Mouse (Mus musculus): ENCODE measurements around the gene Pde4a. TPM values are rescaled to one million over a fixed set of nuclear protein-coding genes. Genes with fewer than 3 reads are reported as not detected.

Gene Pde4a
- polyA plus RNA-seq, 1 experiment from 2014 or later, result 6.5 TPM

DNA sequence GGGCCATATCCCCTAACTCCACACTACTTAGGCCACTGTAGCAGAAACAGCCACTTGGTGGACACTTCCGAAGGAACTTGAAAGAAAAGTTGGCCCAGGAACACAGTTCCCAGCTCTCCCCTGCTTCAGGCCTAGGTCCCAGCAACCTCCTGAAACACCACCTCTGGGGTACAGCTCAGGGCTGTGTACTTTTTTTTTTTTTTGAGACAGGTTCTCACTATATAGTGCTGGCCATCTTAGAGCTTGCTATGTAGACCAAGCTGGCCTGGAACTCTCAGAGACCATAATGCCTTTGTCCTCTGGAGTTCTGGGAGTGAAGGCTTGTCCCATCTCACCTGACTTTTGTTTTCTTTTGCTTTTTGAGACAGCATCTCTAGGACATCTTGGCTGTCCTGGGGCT is 3.6 kb downstream of the Pde4a start:
- no peak overlapping the region for H3K27ac ChIP-seq (ENCODE audit: low read depth, low read length)
- no peaks in the 10 kb centered on the region for H3K9me3 ChIP-seq (ENCODE audit: control insufficient read depth, low read length)
- ATAC-seq (ENCODE audit: low FRiP score), result peak; percentile 20; the same call in 1 of the 2 replicates
- H3K4me2 ChIP-seq, result no peak overlapping the region
- peaks cover 17% of the 10 kb centered on the region for H3K4me1 ChIP-seq (ENCODE audit: control insufficient read depth, insufficient read depth, low read length)
- H3K27me3 ChIP-seq (ENCODE audit: control insufficient read depth, insufficient read depth, low read length), result peaks cover 34% of the 10 kb centered on the region
- no peak overlapping the region for H3K9ac ChIP-seq (ENCODE audit: low read length)
- WGBS, result 32% methylated on average over 1 of the region's 1 CpGs
- H3K4me3 ChIP-seq (ENCODE audit: low read depth, low read length), result no peak overlapping the region
- no peaks in the 10 kb centered on the region for H3K36me3 ChIP-seq (ENCODE audit: control insufficient read depth, insufficient read depth, low read length)
- DNase-seq (ENCODE audit: low spot score, missing footprints), result no peak

DNA sequence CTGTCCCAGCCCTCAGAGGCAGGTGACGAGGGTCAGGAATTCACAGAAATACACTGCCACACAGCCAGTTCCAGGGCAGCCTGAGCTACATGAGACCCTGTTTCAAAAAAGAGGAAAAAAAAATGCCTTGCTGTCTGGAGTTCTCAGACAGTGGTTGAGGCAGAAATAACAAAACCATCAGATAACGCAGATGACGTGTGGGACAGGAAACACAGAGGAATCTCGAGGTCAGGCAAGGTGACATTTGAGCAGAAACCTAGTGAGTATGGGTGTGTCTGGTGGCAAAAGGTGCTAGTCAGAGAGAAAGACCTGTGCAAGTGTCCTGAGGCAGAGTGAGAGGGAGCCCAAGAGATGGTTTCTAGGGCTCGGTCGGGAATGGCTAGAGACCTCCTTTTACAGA is 6.8 kb downstream of the Pde4a start:
- Histone ChIP-seq H3K9ac (ENCODE audit: low read length) (no peak overlapping the region), H3K4me2 (no peak overlapping the region), H3K9me3 (ENCODE audit: control insufficient read depth, low read length) (no peaks in the 10 kb centered on the region), H3K27ac (ENCODE audit: low read depth, low read length) (no peak overlapping the region), H3K4me3 (ENCODE audit: low read depth, low read length) (no peak overlapping the region), H3K27me3 (ENCODE audit: control insufficient read depth, insufficient read depth, low read length) (peaks cover 2% of the 10 kb centered on the region; the same call in 1 of the 2 replicates), H3K36me3 (ENCODE audit: control insufficient read depth, insufficient read depth, low read length) (no peaks in the 10 kb centered on the region), H3K4me1 (ENCODE audit: control insufficient read depth, insufficient read depth, low read length) (peaks cover 3% of the 10 kb centered on the region; the same call in 1 of the 2 replicates)
- no peak for ATAC-seq (ENCODE audit: low FRiP score)
- DNase-seq (ENCODE audit: low spot score, missing footprints), result no peak
- 76% methylated on average over 6 of the region's 6 CpGs for WGBS

DNA sequence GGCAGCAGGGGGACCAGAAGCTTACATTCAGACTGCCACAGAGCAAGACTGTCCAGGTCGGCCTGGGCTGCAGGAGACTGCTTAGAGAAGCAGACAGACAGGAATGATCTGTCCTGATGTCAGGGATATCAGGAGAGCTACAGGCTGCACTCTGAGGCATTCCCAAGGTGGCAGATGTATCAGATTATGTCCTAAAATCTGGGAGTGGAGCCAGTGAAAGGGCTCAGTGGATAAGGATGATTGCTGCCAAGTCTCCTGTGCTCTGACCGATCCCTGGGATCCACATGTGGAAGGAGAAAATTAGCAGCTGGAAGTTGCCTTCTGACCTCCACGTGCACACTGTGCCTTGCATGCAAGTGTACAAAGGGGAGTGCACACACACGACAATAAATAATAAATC is 14.9 kb downstream of the Pde4a start:
- WGBS, result 70% methylated on average over 4 of the region's 4 CpGs
- Histone ChIP-seq H3K9ac (ENCODE audit: low read length) (no peak overlapping the region), H3K36me3 (ENCODE audit: control insufficient read depth, insufficient read depth, low read length) (no peaks in the 10 kb centered on the region), H3K27me3 (ENCODE audit: control insufficient read depth, insufficient read depth, low read length) (peaks cover 20% of the 10 kb centered on the region), H3K4me2 (no peak overlapping the region), H3K9me3 (ENCODE audit: control insufficient read depth, low read length) (no peaks in the 10 kb centered on the region), H3K4me3 (ENCODE audit: low read depth, low read length) (no peak overlapping the region), H3K4me1 (ENCODE audit: control insufficient read depth, insufficient read depth, low read length) (no peaks in the 10 kb centered on the region), H3K27ac (ENCODE audit: low read depth, low read length) (no peak overlapping the region)
- ATAC-seq (ENCODE audit: low FRiP score) (no peak), DNase-seq (ENCODE audit: low spot score, missing footprints) (no peak)

DNA sequence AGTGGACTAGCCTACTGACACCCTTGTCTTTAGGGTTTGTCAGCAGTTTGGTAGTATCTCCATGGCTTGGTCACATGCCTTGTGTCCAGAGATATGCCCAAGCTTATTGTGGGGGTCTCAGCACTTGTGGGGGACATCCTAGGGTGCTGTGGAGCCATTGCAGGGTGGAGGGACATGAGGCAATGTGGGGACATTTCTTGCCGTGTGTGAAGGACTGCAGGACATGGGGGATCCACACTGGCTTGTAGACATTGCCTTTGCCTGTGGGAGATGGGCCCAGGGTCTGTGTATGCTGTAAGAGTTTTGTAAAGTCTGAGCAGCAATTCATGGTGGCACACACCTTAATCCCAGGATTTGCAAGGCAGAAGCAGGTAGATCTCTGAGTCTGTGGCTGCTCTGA is 15.3 kb downstream of the Pde4a start:
- no peak for ATAC-seq (ENCODE audit: low FRiP score)
- Histone ChIP-seq H3K9me3 (ENCODE audit: control insufficient read depth, low read length) (no peaks in the 10 kb centered on the region), H3K27ac (ENCODE audit: low read depth, low read length) (no peak overlapping the region), H3K9ac (ENCODE audit: low read length) (no peak overlapping the region), H3K4me1 (ENCODE audit: control insufficient read depth, insufficient read depth, low read length) (no peaks in the 10 kb centered on the region), H3K4me3 (ENCODE audit: low read depth, low read length) (no peak overlapping the region), H3K36me3 (ENCODE audit: control insufficient read depth, insufficient read depth, low read length) (no peaks in the 10 kb centered on the region), H3K27me3 (ENCODE audit: control insufficient read depth, insufficient read depth, low read length) (peaks cover 20% of the 10 kb centered on the region), H3K4me2 (no peak overlapping the region)
- 77% methylated on average over 1 of the region's 1 CpGs for WGBS
- peak; percentile 51 for DNase-seq (ENCODE audit: low spot score, missing footprints)

DNA sequence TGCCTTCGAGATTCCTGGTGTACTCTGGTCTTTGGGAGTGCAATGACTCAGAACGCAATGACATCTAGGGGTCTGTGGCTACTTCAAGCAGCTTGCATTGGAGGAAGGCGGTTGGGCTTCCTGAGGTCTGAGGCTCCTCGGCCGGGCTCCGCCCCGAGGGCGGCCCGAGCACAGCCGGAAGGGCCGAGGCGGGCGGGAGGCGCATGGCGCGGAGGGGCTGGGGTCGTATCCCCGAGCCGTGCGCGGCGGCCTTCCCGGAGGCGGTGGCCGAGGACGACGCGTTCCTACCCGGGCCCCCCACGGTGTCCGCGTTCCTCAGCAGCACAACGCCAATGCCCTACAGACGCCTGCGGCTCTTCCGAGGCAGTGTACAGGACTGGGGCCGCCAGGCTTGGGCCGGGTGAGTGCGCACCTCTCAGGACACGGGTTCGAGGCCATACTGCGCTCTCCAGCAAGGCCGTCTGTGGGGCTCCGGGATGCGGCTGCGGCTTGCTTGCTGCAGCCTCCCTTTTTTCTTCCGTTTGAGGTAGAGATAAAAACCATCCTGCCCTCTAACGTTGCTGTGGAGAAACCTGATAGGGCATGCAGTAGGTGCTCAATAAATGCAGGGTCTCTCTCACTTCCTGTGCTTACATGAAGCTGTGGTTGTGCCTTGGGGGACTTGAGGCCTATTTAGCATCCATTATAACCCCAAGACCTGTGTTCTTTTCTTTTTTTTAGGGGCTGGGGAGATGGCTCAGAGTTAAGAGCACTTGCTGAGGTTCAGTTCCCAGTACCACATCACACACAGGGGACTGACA is 16.1 kb downstream of the Pde4a start:
- H3K4me3 ChIP-seq (ENCODE audit: low read depth, low read length), result peak overlapping the region; percentile 13; the same call in 1 of the 2 replicates
- no peaks in the 10 kb centered on the region for H3K4me1 ChIP-seq (ENCODE audit: control insufficient read depth, insufficient read depth, low read length)
- ATAC-seq (ENCODE audit: low FRiP score) (no peak), DNase-seq (ENCODE audit: low spot score, missing footprints) (peak; percentile 85)
- 7% methylated on average over 47 of the region's 48 CpGs for WGBS
- no peak overlapping the region for H3K27ac ChIP-seq (ENCODE audit: low read depth, low read length)
- no peaks in the 10 kb centered on the region for H3K36me3 ChIP-seq (ENCODE audit: control insufficient read depth, insufficient read depth, low read length)
- H3K27me3 ChIP-seq (ENCODE audit: control insufficient read depth, insufficient read depth, low read length), result peaks cover 20% of the 10 kb centered on the region
- H3K9me3 ChIP-seq (ENCODE audit: control insufficient read depth, low read length), result no peaks in the 10 kb centered on the region
- peak overlapping the region; percentile 19 for H3K4me2 ChIP-seq
- H3K9ac ChIP-seq (ENCODE audit: low read length), result no peak overlapping the region

DNA sequence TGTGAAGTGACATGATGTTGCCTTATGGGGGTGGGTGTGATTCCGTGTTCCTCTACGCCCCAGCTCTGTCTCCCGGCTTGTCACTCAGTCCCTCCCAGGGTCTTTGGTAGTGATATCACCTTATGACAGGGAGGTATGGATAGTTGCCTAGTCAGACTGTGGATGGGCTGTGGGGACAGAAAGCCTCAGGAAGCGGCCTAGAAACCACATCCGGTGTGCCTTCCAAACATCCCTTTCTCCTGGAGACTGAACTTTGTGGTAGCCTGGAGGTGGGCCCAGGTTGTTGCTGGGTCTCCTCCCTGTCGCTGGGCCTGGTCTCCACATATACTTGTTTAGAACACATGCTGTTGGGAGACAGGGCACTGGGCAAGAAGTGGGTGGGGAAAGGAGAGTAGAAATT is 17.9 kb downstream of the Pde4a start:
- no peak for ATAC-seq (ENCODE audit: low FRiP score)
- H3K36me3 ChIP-seq (ENCODE audit: control insufficient read depth, insufficient read depth, low read length), result no peaks in the 10 kb centered on the region
- no peak overlapping the region for H3K4me3 ChIP-seq (ENCODE audit: low read depth, low read length)
- peaks cover 20% of the 10 kb centered on the region for H3K27me3 ChIP-seq (ENCODE audit: control insufficient read depth, insufficient read depth, low read length)
- H3K4me1 ChIP-seq (ENCODE audit: control insufficient read depth, insufficient read depth, low read length), result no peaks in the 10 kb centered on the region
- WGBS, result 79% methylated on average over 6 of the region's 6 CpGs
- H3K27ac ChIP-seq (ENCODE audit: low read depth, low read length), result no peak overlapping the region
- no peak for DNase-seq (ENCODE audit: low spot score, missing footprints)
- H3K4me2 ChIP-seq, result no peak overlapping the region
- H3K9me3 ChIP-seq (ENCODE audit: control insufficient read depth, low read length), result no peaks in the 10 kb centered on the region
- no peak overlapping the region for H3K9ac ChIP-seq (ENCODE audit: low read length)

DNA sequence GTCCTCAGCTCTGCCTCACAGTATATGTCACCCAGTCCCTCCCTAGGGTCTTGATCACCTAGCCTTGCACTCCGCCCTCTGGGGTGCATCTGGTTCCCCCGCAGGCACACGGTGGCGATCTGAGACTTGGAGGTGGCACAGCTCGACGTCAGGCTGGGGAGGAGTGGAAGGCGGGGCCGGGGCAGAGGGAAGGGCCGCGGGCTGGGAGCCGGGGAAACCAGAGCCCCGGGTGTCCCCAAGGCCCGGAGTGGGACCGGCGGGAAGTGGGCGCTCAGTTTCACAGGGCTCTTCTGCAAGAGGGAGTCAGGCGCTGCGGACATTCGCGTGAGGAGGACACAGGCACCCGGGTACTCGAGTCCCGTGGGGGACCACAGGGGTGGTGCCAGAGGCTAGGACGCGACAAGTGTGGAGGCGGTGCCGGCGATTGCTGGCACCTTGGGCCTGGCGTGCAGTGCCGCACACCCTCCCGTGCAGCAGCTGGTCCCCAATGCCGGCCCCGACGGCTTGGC is 18.4 kb downstream of the Pde4a start:
- ATAC-seq (ENCODE audit: low FRiP score), result no peak

DNA sequence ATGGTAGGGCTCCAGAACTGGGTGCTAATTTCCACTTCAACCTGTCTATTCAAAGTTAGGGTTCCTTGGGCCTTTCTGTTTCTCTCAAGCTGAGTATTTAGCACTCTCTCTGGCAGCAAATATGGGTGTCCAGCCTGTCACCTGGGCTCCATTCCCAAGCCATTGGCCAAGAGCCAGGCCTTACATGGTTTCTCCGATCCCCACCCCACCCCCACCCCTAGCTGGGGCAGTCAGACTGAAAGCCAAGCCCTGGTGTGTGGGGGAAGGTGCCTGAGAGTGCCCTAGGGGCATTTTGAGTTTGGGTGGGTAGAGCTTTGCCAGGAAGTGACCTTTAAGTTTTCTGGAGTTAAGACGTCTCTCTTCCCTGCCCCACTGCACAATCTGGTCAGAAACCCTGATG is 19.2 kb downstream of the Pde4a start:
- Histone ChIP-seq H3K27me3 (ENCODE audit: control insufficient read depth, insufficient read depth, low read length) (peaks cover 20% of the 10 kb centered on the region), H3K9ac (ENCODE audit: low read length) (no peak overlapping the region), H3K4me1 (ENCODE audit: control insufficient read depth, insufficient read depth, low read length) (no peaks in the 10 kb centered on the region), H3K9me3 (ENCODE audit: control insufficient read depth, low read length) (no peaks in the 10 kb centered on the region), H3K27ac (ENCODE audit: low read depth, low read length) (no peak overlapping the region), H3K4me3 (ENCODE audit: low read depth, low read length) (no peak overlapping the region), H3K4me2 (no peak overlapping the region), H3K36me3 (ENCODE audit: control insufficient read depth, insufficient read depth, low read length) (no peaks in the 10 kb centered on the region)
- 43% methylated on average over 2 of the region's 2 CpGs for WGBS
- ATAC-seq (ENCODE audit: low FRiP score) (no peak), DNase-seq (ENCODE audit: low spot score, missing footprints) (no peak)

More for the DNA sequence above, 18.4 kb downstream of the Pde4a start:
- no peak for DNase-seq (ENCODE audit: low spot score, missing footprints)
- peak overlapping the region; percentile 22; the same call in 1 of the 2 replicates for H3K4me2 ChIP-seq
- no peak overlapping the region for H3K9ac ChIP-seq (ENCODE audit: low read length)
- no peak overlapping the region for H3K27ac ChIP-seq (ENCODE audit: low read depth, low read length)
- no peak overlapping the region for H3K4me3 ChIP-seq (ENCODE audit: low read depth, low read length)
- WGBS, result 9% methylated on average over 34 of the region's 34 CpGs
- no peaks in the 10 kb centered on the region for H3K36me3 ChIP-seq (ENCODE audit: control insufficient read depth, insufficient read depth, low read length)
- H3K9me3 ChIP-seq (ENCODE audit: control insufficient read depth, low read length), result no peaks in the 10 kb centered on the region
- H3K27me3 ChIP-seq (ENCODE audit: control insufficient read depth, insufficient read depth, low read length), result peaks cover 20% of the 10 kb centered on the region
- no peaks in the 10 kb centered on the region for H3K4me1 ChIP-seq (ENCODE audit: control insufficient read depth, insufficient read depth, low read length)

DNA sequence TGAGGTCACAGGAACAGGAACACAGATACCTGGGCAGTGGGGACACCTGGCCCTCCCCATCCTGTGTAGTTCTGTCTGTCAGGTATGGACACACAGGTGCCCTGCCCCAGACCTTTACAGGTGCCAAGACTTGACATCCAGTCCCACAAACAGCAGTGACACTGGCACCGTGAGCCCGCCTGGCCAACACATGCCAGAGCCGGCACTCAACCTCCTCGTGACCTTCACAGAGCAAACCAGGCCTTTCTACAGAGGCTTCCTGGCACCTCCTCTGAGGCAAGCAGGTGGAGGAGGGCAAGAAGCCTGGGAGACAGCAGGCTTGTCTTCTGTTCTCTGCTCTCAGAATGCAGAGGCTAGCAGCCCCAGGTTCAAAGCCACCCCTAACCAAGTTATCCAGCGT is 19.9 kb downstream of the Pde4a start:
- Histone ChIP-seq H3K4me3 (ENCODE audit: low read depth, low read length) (no peak overlapping the region), H3K9me3 (ENCODE audit: control insufficient read depth, low read length) (no peaks in the 10 kb centered on the region), H3K27me3 (ENCODE audit: control insufficient read depth, insufficient read depth, low read length) (peaks cover 20% of the 10 kb centered on the region), H3K4me1 (ENCODE audit: control insufficient read depth, insufficient read depth, low read length) (no peaks in the 10 kb centered on the region; the same call in 1 of the 2 replicates), H3K4me2 (no peak overlapping the region), H3K27ac (ENCODE audit: low read depth, low read length) (no peak overlapping the region), H3K36me3 (ENCODE audit: control insufficient read depth, insufficient read depth, low read length) (no peaks in the 10 kb centered on the region), H3K9ac (ENCODE audit: low read length) (no peak overlapping the region)
- ATAC-seq (ENCODE audit: low FRiP score), result no peak
- peak; percentile 57 for DNase-seq (ENCODE audit: low spot score, missing footprints)
- WGBS, result 87% methylated on average over 5 of the region's 5 CpGs

Data from midbrain, embryonic 11.5 days (tissue).